11 mouse cellular contexts compared by ENCODE assay signal in genomic region chr6:54472846-54473715, GRCm38 (mm10). TPM values are rescaled to one million over a fixed set of nuclear protein-coding genes. Genes with fewer than 3 reads are reported as not detected.
DNase-seq lines count a peak whose midpoint lies in the region; ATAC-seq and TF ChIP-seq lines count a peak whose summit lies in the region.
"Had no signal": no experiment of that assay in that cellular context is flagged by ENCODE, and none has a peak within 500 bp of the region (broad histone marks: within the 10 kb centered on the region; RNA-seq: fewer than 3 reads in every experiment).

No protein-coding gene starts in this region.

- WGBS in intestine, embryonic 14.5 days: 56% methylated on average over 8 of the region's 8 CpGs
- 62% methylated on average over 8 of the region's 8 CpGs for WGBS in stomach, embryonic 15.5 days
- WGBS in neural tube, embryonic 15.5 days: 74% methylated on average over 8 of the region's 8 CpGs

- H3K9me3 ChIP-seq in intestine, embryonic 14.5 days (ENCODE audit: control insufficient read depth, low read length): no peaks in the 10 kb centered on the region
- H3K9me3 ChIP-seq in stomach, embryonic 15.5 days: no peaks in the 10 kb centered on the region
- no peaks in the 10 kb centered on the region for H3K9me3 ChIP-seq in neural tube, embryonic 15.5 days (replicated peaks)

- no peaks in the 10 kb centered on the region for H3K4me1 ChIP-seq in intestine, embryonic 14.5 days (replicated peaks; ENCODE audit: control insufficient read depth, insufficient read depth, low read length)
- no peaks in the 10 kb centered on the region for H3K4me1 ChIP-seq in stomach, embryonic 15.5 days
- peaks cover 18% of the 10 kb centered on the region for H3K4me1 ChIP-seq in neural tube, embryonic 15.5 days

- peak; percentile 15 for DNase-seq in adrenal gland, postnatal 25 days
- DNase-seq in adrenal gland, adult 18-20 months (ENCODE audit: low spot score in 2 of 2): no peak
- DNase-seq in layer of hippocampus, adult 2 months (ENCODE audit: low spot score in 2 of 2): no peak
- no peak for DNase-seq in layer of hippocampus, adult 9-11 months
- no peak for DNase-seq in intestine, embryonic 14.5 days (ENCODE audit: low spot score)
- DNase-seq in right cerebral cortex, postnatal 4 days: no peak
- DNase-seq: cerebellum, postnatal 14 days had no signal

- peak; percentile 87 for ATAC-seq in intestine, embryonic 14.5 days (replicated peaks; ENCODE audit: low FRiP score, low TSS enrichment, low read depth)
- peak; percentile 77 for ATAC-seq in stomach, embryonic 15.5 days (ENCODE audit: insufficient read depth, low FRiP score, low read depth)
- no peak for ATAC-seq in neural tube, embryonic 15.5 days (ENCODE audit: low FRiP score)
- ATAC-seq: inflammation-experienced regulatory T-cells, adult 6 months had no signal

- H3K9ac ChIP-seq in intestine, embryonic 14.5 days (ENCODE audit: low read length): no peak overlapping the region
- H3K9ac ChIP-seq in stomach, embryonic 15.5 days: no peak overlapping the region
- no peak overlapping the region for H3K9ac ChIP-seq in neural tube, embryonic 15.5 days (replicated peaks)

- no peak for TF ChIP-seq CTCF in layer of hippocampus, adult 2 months (conservative IDR thresholded peaks at IDR 0.05)

- no peaks in the 10 kb centered on the region for H3K27me3 ChIP-seq in intestine, embryonic 14.5 days (replicated peaks; ENCODE audit: control insufficient read depth, insufficient read depth, low read length)
- H3K27me3 ChIP-seq in stomach, embryonic 15.5 days (replicated peaks): no peaks in the 10 kb centered on the region
- H3K27me3 ChIP-seq in neural tube, embryonic 15.5 days (replicated peaks): no peaks in the 10 kb centered on the region

- no peak overlapping the region for H3K4me2 ChIP-seq in intestine, embryonic 14.5 days (ENCODE audit: low read length)
- H3K4me2 ChIP-seq in stomach, embryonic 15.5 days: no peak overlapping the region
- H3K4me2 ChIP-seq in neural tube, embryonic 15.5 days: no peak overlapping the region

- H3K36me3 ChIP-seq in intestine, embryonic 14.5 days (ENCODE audit: control insufficient read depth, insufficient read depth, low read length): no peaks in the 10 kb centered on the region
- no peaks in the 10 kb centered on the region for H3K36me3 ChIP-seq in stomach, embryonic 15.5 days
- H3K36me3 ChIP-seq in neural tube, embryonic 15.5 days: no peaks in the 10 kb centered on the region

- peak overlapping the region; percentile 39 for H3K27ac ChIP-seq in layer of hippocampus, adult 2 months
- peak overlapping the region; percentile 17; the same call in 1 of the 2 replicates for H3K27ac ChIP-seq in intestine, embryonic 14.5 days (ENCODE audit: low read depth)
- peak overlapping the region; percentile 7; the same call in 1 of the 2 replicates for H3K27ac ChIP-seq in stomach, embryonic 15.5 days
- H3K27ac ChIP-seq in neural tube, embryonic 15.5 days (replicated peaks): no peak overlapping the region

- no peak overlapping the region for H3K4me3 ChIP-seq in layer of hippocampus, adult 2 months
- H3K4me3 ChIP-seq in intestine, embryonic 14.5 days (ENCODE audit: low read depth, low read length): no peak overlapping the region
- no peak overlapping the region for H3K4me3 ChIP-seq in stomach, embryonic 15.5 days (replicated peaks)
- H3K4me3 ChIP-seq in neural tube, embryonic 15.5 days (replicated peaks): no peak overlapping the region

RNA-seq across cellular contexts. Expression of gene Wipf3, which starts 43.7 kb away (rescaled TPM):
- total RNA-seq in adrenal gland, postnatal 25 days (2021): 1.7 and 2.7 TPM in 2 replicates
- total RNA-seq in adrenal gland, adult 18-20 months (2021): 1 to 10 TPM; 1.1 to 2.9 TPM
- total RNA-seq in layer of hippocampus, adult 2 months (2021): 100 to 1,000 TPM; 399 to 401 TPM
- 1.2 and 1.7 TPM in 2 replicates for polyA plus RNA-seq in intestine, embryonic 14.5 days (2014; fragmentation: Nextera tagmentation; extraction: Ambion mirVana)
- polyA plus RNA-seq in stomach, embryonic 15.5 days (2015; fragmentation: Nextera tagmentation; extraction: Ambion mirVana): 0.89 and 1.2 TPM in 2 replicates
- polyA plus RNA-seq in neural tube, embryonic 15.5 days (2015; fragmentation: Nextera tagmentation; extraction: Ambion mirVana): 1.8 and 2.6 TPM in 2 replicates
- total RNA-seq: monocyte, adult 5-6 weeks had no signal

Comparison
In these comparisons a context has a peak if more than half of its experiments do, and no peak if none do; other contexts are left out.
1. RNA of gene Wipf3, which starts 43.7 kb away (total RNA-seq): 399 to 401 TPM in layer of hippocampus, adult 2 months; 1.1 to 2.9 TPM in adrenal gland, adult 18-20 months and 1.7 to 2.7 TPM in adrenal gland, postnatal 25 days; every median in the first group is over 100 times any median in the second.